Mouse (Mus musculus) ES-Bruce4 (cell line): ENCODE results near the gene Mettl21e. TPM values are rescaled to one million over a fixed set of nuclear protein-coding genes. Genes with fewer than 3 reads are reported as not detected.
A peak's percentile ranks its signal among the peaks of the same experiment; 100 is the strongest.

ENCODE experiments used
- H3K27ac ChIP-seq: 2 replicates; pipeline ENCODE4 v1.5.1; 2012; ENCODE audit warnings: low read length, inconsistent platforms; ENCODE audit not compliant: insufficient read depth
- H3K27me3 ChIP-seq: 2 replicates; pipeline ENCODE4 v1.6.1; 2012; ENCODE audit warnings: mild to moderate bottlenecking, low read length, inconsistent platforms; ENCODE audit not compliant: control insufficient read depth, poor library complexity, insufficient read depth, severe bottlenecking
- H3K36me3 ChIP-seq: 2 replicates; pipeline ENCODE4 v1.6.1; 2012; ENCODE audit warnings: inconsistent platforms, mild to moderate bottlenecking, low read length, moderate library complexity; ENCODE audit not compliant: control insufficient read depth, poor library complexity, insufficient read depth, severe bottlenecking
- H3K4me1 ChIP-seq: one replicate; pipeline ENCODE4 v1.8.1; 2011; ENCODE audit warnings: low read length; ENCODE audit not compliant: control insufficient read depth, insufficient read depth
- H3K4me3 ChIP-seq: 2 replicates; pipeline ENCODE4 v1.5.1; 2011; ENCODE audit warnings: low read depth, mild to moderate bottlenecking, low read length
- H3K9ac ChIP-seq: 2 replicates; pipeline ENCODE4 v1.6.1; 2012; ENCODE audit warnings: low read depth, mild to moderate bottlenecking, inconsistent platforms; ENCODE audit not compliant: poor library complexity, severe bottlenecking
- H3K9me3 ChIP-seq: replicated peaks from 2 replicates; pipeline ENCODE4 v1.6.1; 2012; ENCODE audit warnings: mild to moderate bottlenecking, low read length, inconsistent platforms; ENCODE audit not compliant: control insufficient read depth, poor library complexity, insufficient read depth, severe bottlenecking
- CTCF ChIP-seq: IDR thresholded peaks from one replicate; pipeline ENCODE4 v1.8.1; 2011; ENCODE audit warnings: low read depth, low read length
- EP300 ChIP-seq: IDR thresholded peaks from 2 replicates; pipeline ENCODE4 v1.6.1; 2011; ENCODE audit warnings: low read depth, low read length; ENCODE audit not compliant: insufficient read depth
- POLR2A ChIP-seq: IDR thresholded peaks from one replicate; pipeline ENCODE4 v1.8.1; 2011; ENCODE audit warnings: low read length; ENCODE audit not compliant: insufficient read depth
- polyA plus RNA-seq: library from polyadenylated mRNA; stranded (reverse); fragments of >200 nt; gene quantifications from 2 replicates; pipeline ENCODE4 v1.2.4, GENCODE M21; 2011; ENCODE audit warnings: low read depth; ENCODE audit not compliant: missing spikeins, insufficient read depth, insufficient read length

Mettl21e gene
- polyA plus RNA-seq, 1 experiment: not detected

- H3K4me3 ChIP-seq: no peak overlapping the region
- no peaks in the 10 kb centered on the region for H3K27me3 ChIP-seq
- no peak overlapping the region for H3K9ac ChIP-seq
- H3K36me3 ChIP-seq: no peaks in the 10 kb centered on the region
- no peak for TF ChIP-seq CTCF
- TF ChIP-seq EP300: no peak
- no peak for TF ChIP-seq POLR2A
- no peaks in the 10 kb centered on the region for H3K4me1 ChIP-seq
- H3K27ac ChIP-seq: no peak overlapping the region
- no peaks in the 10 kb centered on the region for H3K9me3 ChIP-seq
Measured at GRCm38 (mm10) chr1:44186396-44186795, 32.4 kb downstream of the Mettl21e start.

GRCm38 (mm10) chr1:44178086-44178485, 40.7 kb downstream of the Mettl21e start:
- no peak overlapping the region for H3K27ac ChIP-seq

GRCm38 (mm10) chr1:44173903-44174302, 44.9 kb downstream of the Mettl21e start:
- Histone ChIP-seq H3K27me3 (no peaks in the 10 kb centered on the region), H3K27ac (no peak overlapping the region), H3K9ac (no peak overlapping the region), H3K4me1 (no peaks in the 10 kb centered on the region), H3K9me3 (no peaks in the 10 kb centered on the region), H3K36me3 (peaks cover 43% of the 10 kb centered on the region), H3K4me3 (no peak overlapping the region)
- TF ChIP-seq EP300 (no peak), CTCF (peak; percentile 53)

More at GRCm38 (mm10) chr1:44178086-44178485, 40.7 kb downstream of the Mettl21e start:
- peaks cover 47% of the 10 kb centered on the region for H3K36me3 ChIP-seq
- TF ChIP-seq EP300 (no peak), POLR2A (no peak)
- H3K27me3 ChIP-seq: no peaks in the 10 kb centered on the region
- no peaks in the 10 kb centered on the region for H3K9me3 ChIP-seq
- H3K4me3 ChIP-seq: no peak overlapping the region
- H3K9ac ChIP-seq: no peak overlapping the region
- H3K4me1 ChIP-seq: no peaks in the 10 kb centered on the region

- H3K9ac ChIP-seq: no peak overlapping the region
- H3K9me3 ChIP-seq: no peaks in the 10 kb centered on the region
- H3K36me3 ChIP-seq: peaks cover 38% of the 10 kb centered on the region
- no peak overlapping the region for H3K27ac ChIP-seq
- TF ChIP-seq EP300: no peak
- TF ChIP-seq POLR2A: no peak
- no peak for TF ChIP-seq CTCF
- H3K4me3 ChIP-seq: no peak overlapping the region
- H3K4me1 ChIP-seq: no peaks in the 10 kb centered on the region
- no peaks in the 10 kb centered on the region for H3K27me3 ChIP-seq
Measured at GRCm38 (mm10) chr1:44172656-44173055, 46.1 kb downstream of the Mettl21e start.

- Histone ChIP-seq H3K27me3 (no peaks in the 10 kb centered on the region), H3K9ac (no peak overlapping the region), H3K4me3 (no peak overlapping the region), H3K9me3 (no peaks in the 10 kb centered on the region), H3K36me3 (peaks cover 25% of the 10 kb centered on the region), H3K27ac (no peak overlapping the region), H3K4me1 (no peaks in the 10 kb centered on the region)
- TF ChIP-seq CTCF (no peak), POLR2A (no peak), EP300 (no peak)
Measured at GRCm38 (mm10) chr1:44167859-44168383, 50.8 kb downstream of the Mettl21e start.

- no peaks in the 10 kb centered on the region for H3K27me3 ChIP-seq
- no peaks in the 10 kb centered on the region for H3K9me3 ChIP-seq
- TF ChIP-seq EP300 (no peak), CTCF (no peak)
- no peak overlapping the region for H3K4me3 ChIP-seq
- no peak overlapping the region for H3K9ac ChIP-seq
- H3K4me1 ChIP-seq: no peaks in the 10 kb centered on the region
- H3K27ac ChIP-seq: no peak overlapping the region
- H3K36me3 ChIP-seq: peaks cover 52% of the 10 kb centered on the region
Measured at GRCm38 (mm10) chr1:44162389-44162788, 56.4 kb downstream of the Mettl21e start.
